In the genomic region with DNA sequence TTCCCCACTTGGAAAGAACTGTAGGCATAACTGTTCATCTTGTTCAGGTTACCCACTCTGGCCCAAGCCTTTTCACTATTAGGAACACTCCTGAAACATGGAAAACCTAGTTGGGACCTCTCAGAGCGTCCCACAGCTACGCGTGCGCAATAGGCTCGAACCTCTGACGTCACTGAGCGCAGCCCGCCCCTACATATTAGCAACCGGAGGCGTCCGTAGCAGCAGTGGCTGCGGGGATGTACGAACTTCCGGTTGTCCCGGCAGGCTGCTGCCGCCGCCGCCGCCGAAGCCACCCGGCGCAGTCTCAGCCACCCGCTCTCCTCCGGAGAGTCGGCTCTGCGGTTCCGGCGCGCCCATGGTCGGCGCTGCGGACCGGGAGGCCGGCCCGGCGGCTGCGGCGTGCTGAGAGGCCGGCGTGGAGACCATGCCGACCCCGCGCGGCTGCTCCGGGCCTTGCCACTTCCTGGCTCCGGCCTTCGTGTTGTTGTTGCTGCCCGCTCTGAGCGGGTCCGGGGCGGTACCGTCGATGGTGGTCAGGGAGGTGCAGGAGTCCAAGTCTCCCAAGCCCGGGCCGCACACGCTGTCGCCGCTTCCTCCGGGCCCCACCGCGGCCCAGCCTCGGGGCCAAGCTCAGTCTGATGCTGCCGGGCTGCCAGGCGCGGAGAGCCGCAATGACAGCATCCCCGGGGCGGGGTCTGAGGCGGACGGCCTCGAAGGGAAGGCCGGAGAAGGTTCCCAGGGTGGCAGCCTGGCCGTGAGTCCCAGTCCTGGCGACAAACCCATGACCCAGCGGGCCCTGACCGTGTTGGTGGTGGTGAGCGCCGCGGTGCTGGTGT, we compare ENCODE assay signal across 8 mouse cellular contexts. TPM values are rescaled to one million over a fixed set of nuclear protein-coding genes. Genes with fewer than 3 reads are reported as not detected.
DNase-seq lines count a peak whose midpoint lies in the region; ATAC-seq and TF ChIP-seq lines count a peak whose summit lies in the region.

A gene (plus strand): TSS at position 231 of the 836 bp plus-strand sequence.

- peak within 1 kb of the TSS; percentile 89 for H3K4me2 ChIP-seq in lung, postnatal 0 days (replicated peaks; ENCODE audit: low read depth, low read length)

- no peaks in the 10 kb centered on the region for H3K27me3 ChIP-seq in hindbrain, embryonic 10.5 days (ENCODE audit: insufficient read depth, poor library complexity, severe bottlenecking)
- H3K27me3 ChIP-seq in lung, postnatal 0 days (replicated peaks; ENCODE audit: insufficient read depth, low read length) = no peaks in the 10 kb centered on the region

- DNase-seq in MEL-GATA-1-ER (ENCODE audit: extremely low read depth, low read depth) = peak; percentile 85
- DNase-seq in cerebellum, adult 9-10 months = peak; percentile 94
- DNase-seq in hindbrain, embryonic 10.5 days (ENCODE audit: low spot score) = peak; percentile 90
- peak; percentile 94 for DNase-seq in layer of hippocampus, adult 9-11 months
- DNase-seq in lung, postnatal 0 days (ENCODE audit: low spot score) = peak; percentile 97
- peak; percentile 86 for DNase-seq in ovary, postnatal 14 days (ENCODE audit: low spot score)
- peak; percentile 93 for DNase-seq in thymus, postnatal 14 days

- TF ChIP-seq EP300 in lung, postnatal 0 days (IDR thresholded peaks at IDR 0.05) = no peak

- peak; percentile 96 for ATAC-seq in frontal cortex, adult (ENCODE audit: low TSS enrichment)
- ATAC-seq in lung, postnatal 0 days = peak; percentile 99

- WGBS in hindbrain, embryonic 10.5 days = under 1% methylated on average over 79 of the region's 79 CpGs
- WGBS in lung, postnatal 0 days = 1% methylated on average over 68 of the region's 79 CpGs

- H3K9me3 ChIP-seq in hindbrain, embryonic 10.5 days = no peaks in the 10 kb centered on the region
- no peaks in the 10 kb centered on the region for H3K9me3 ChIP-seq in lung, postnatal 0 days (ENCODE audit: low read length)

- TF ChIP-seq CTCF in lung, postnatal 0 days (IDR thresholded peaks at IDR 0.05) = peak; percentile 33

- H3K9ac ChIP-seq in lung, postnatal 0 days (replicated peaks; ENCODE audit: low read depth) = peak within 1 kb of the TSS; percentile 96

- no peaks in the 10 kb centered on the region for H3K36me3 ChIP-seq in hindbrain, embryonic 10.5 days
- no peaks in the 10 kb centered on the region for H3K36me3 ChIP-seq in lung, postnatal 0 days (ENCODE audit: insufficient read depth, low read length)

- peak within 1 kb of the TSS; percentile 91 for H3K27ac ChIP-seq in hindbrain, embryonic 10.5 days
- peak within 1 kb of the TSS; percentile 88 for H3K27ac ChIP-seq in lung, postnatal 0 days (ENCODE audit: low read length)

- peak within 1 kb of the TSS; percentile 89 for H3K4me3 ChIP-seq in hindbrain, embryonic 10.5 days
- H3K4me3 ChIP-seq in lung, postnatal 0 days (ENCODE audit: low read depth, low read length) = peak within 1 kb of the TSS; percentile 83

- peaks cover 9% of the 10 kb centered on the region for H3K4me1 ChIP-seq in hindbrain, embryonic 10.5 days (replicated peaks)
- peaks cover 4% of the 10 kb centered on the region; the same call in 1 of the 2 replicates for H3K4me1 ChIP-seq in lung, postnatal 0 days (ENCODE audit: insufficient read depth, low read depth, low read length)

RNA-seq across cellular contexts. Expression of the gene that starts here (rescaled TPM):
- 19.4 and 23.8 TPM in 2 replicates for polyA plus RNA-seq in hindbrain, embryonic 10.5 days (2016; fragmentation: Nextera tagmentation; extraction: Ambion mirVana)
- polyA plus RNA-seq in lung, postnatal 0 days (2015; fragmentation: Nextera tagmentation; extraction: Ambion mirVana) = 65.3 and 65.8 TPM in 2 replicates

Comparison
In these comparisons a context has a peak if more than half of its experiments do, and no peak if none do; other contexts are left out.
1. Peak in every context shown above with its lines: DNase-seq, ATAC-seq, H3K4me3 ChIP-seq and H3K27ac ChIP-seq.